Mouse (Mus musculus): ENCODE measurements around the gene Otud4. TPM values are rescaled to one million over a fixed set of nuclear protein-coding genes. Genes with fewer than 3 reads are reported as not detected.
"Not testable (repeated sequence)": the region's sequence is repeated elsewhere in the genome, so short reads cannot be mapped to it uniquely, and the experiment has no call there.

Gene Otud4
- polyA plus RNA-seq, 1 experiment, result 28.0 TPM

DNA sequence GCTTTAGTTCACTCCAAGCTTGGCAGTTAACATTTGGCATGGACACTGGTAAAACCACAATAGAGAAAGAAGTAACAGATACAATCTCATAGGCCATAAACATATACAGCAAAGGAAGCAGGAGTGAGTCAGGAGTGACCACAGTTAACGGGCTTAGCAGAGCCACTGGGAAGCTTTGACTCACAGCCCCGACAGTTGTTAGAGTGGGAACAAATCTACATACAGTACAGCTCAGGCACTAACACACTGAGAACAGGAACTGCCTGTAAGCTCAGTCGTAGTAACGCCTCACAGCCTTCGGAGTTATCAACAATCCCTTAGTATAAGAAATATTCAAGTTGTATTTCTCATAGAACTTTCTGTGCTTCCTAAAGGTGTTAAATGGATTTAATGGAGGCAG, 39.6 kb downstream of the Otud4 start:
- no peak for DNase-seq
- TF ChIP-seq CTCF (IDR thresholded peaks at IDR 0.05; ENCODE audit: insufficient read depth, low read length), result no peak
- no peak for TF ChIP-seq POLR2A (IDR thresholded peaks at IDR 0.05; ENCODE audit: borderline replicate concordance, extremely low read depth, low read depth, low read length)
- Histone ChIP-seq H3K4me3 (replicated peaks; ENCODE audit: extremely low read depth, low read depth, low read length) (no peak overlapping the region), H3K4me1 (ENCODE audit: control insufficient read depth, insufficient read depth, low read length) (no peaks in the 10 kb centered on the region; the same call in 1 of the 2 replicates)
- 57% methylated on average over 5 of the region's 5 CpGs for WGBS

DNA sequence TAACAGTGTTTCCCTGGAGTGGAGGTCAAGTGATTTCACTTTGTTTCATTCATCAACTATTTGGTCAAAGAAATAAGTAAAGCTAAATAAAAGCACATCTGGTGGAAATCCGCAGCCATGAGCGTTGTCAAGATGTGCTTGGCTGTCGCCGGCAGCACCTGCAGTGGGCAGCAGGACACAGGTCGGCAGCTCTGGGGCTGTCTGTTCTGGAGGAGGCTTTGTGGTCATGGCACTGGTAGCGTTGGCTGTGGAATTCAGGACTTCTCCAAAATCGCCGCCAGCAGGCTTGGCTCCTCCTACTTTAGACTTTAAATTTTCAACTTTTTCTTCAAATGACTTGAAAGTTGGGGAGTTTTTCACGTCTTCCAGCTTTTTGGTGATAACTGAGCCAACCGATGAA, 40.7 kb downstream of the Otud4 start:
- not testable (repeated sequence) for H3K4me1 ChIP-seq (ENCODE audit: control insufficient read depth, insufficient read depth, low read length); H3K4me3 ChIP-seq (replicated peaks; ENCODE audit: extremely low read depth, low read depth, low read length); DNase-seq
- 38% methylated on average over 10 of the region's 10 CpGs for WGBS

DNA sequence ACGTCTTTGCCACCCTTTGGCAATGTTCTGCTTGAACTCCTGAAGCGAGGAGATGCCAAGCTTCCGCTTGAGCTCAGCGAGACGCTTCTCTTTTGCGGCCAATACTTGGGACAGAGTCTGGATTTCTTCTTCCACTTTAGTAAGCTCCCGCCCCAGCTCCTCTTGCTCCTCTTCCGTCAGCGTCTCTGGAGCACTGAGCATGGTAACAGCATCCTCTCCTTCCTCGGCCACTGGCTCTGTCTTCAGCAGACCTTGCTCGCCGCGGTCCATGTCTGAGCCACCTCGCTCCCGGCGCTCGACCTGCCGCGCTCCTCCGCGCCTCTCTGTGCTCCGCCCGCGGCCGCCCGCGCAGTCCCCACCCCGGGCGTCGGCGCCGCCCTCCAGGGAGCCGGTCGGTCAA, 41.1 kb downstream of the Otud4 start:
- TF ChIP-seq CTCF (IDR thresholded peaks at IDR 0.05; ENCODE audit: insufficient read depth, low read length), result no peak
- TF ChIP-seq POLR2A (IDR thresholded peaks at IDR 0.05; ENCODE audit: borderline replicate concordance, extremely low read depth, low read depth, low read length), result no peak
- 4% methylated on average over 34 of the region's 34 CpGs for WGBS
- Histone ChIP-seq H3K4me3 (replicated peaks; ENCODE audit: extremely low read depth, low read depth, low read length) (no peak overlapping the region), H3K4me1 (ENCODE audit: control insufficient read depth, insufficient read depth, low read length) (no peaks in the 10 kb centered on the region; the same call in 1 of the 2 replicates)
- DNase-seq, result peak; percentile 25

DNA sequence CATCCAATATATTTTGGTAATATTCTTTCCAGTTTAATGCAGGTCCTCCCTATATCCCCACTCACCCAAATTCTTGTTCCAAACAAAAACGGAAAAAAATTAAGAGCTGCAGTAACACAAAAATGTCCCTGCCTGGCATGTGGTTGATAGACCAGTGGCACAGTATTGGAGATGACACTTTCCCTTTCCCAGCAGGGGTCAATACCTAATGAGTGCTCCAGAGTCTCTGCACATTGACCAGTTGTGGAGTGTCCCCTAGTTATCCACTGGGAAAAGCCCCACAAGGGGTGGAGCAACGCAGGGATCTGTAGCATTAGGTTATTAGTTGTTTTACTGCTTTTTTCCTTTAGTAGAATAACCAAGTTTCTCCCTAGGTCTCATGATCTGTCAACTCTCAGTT, 41.5 kb downstream of the Otud4 start:
- H3K4me1 ChIP-seq (ENCODE audit: control insufficient read depth, insufficient read depth, low read length), result no peaks in the 10 kb centered on the region; the same call in 1 of the 2 replicates
- no peak overlapping the region for H3K4me3 ChIP-seq (replicated peaks; ENCODE audit: extremely low read depth, low read depth, low read length)
- WGBS, result 38% methylated on average over 2 of the region's 2 CpGs
- no peak for TF ChIP-seq CTCF (IDR thresholded peaks at IDR 0.05; ENCODE audit: insufficient read depth, low read length)
- no peak for TF ChIP-seq POLR2A (IDR thresholded peaks at IDR 0.05; ENCODE audit: borderline replicate concordance, extremely low read depth, low read depth, low read length)
- no peak for DNase-seq

DNA sequence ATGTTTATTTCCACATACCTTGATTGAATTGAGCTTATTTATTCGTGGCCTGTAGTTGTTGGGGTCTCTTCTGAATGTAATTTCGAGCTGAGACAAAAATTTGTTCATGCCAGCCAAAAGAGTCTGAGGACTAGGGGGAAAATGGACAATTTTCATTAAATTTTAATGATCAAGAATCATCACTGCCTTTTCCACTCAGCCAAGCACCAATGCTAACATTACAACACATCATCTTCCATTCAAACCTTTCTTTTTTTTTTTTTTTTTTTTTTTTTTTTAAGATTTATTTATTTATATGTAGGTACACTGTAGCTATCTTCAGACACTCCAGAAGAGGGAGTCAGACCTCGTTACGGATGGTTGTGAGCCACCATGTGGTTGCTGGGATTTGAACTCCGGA, 46.5 kb downstream of the Otud4 start:
- not testable (repeated sequence) for H3K4me1 ChIP-seq (ENCODE audit: control insufficient read depth, insufficient read depth, low read length); DNase-seq; H3K4me3 ChIP-seq (replicated peaks; ENCODE audit: extremely low read depth, low read depth, low read length)
- 91% methylated on average over 5 of the region's 5 CpGs for WGBS

DNA sequence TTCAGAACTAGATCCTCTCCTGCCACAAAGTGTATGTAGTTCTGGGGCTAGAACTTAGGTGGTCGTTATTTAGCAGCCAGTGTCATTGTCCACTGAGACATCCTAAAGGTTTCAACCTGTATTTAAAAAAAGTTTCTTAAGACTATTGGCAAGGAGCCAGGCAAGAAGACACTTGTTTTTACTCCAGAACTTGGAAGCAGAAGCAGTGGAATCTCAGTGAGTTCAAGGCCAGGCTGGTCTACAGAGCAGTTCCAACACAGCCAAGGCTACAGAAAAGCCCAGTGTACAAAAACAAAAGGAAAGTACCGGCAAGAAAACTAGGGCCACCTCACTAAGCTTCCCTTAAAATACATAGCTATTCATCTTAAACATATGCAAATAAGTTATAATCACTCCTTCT, 53.1 kb downstream of the Otud4 start:
- Histone ChIP-seq H3K4me3 (replicated peaks; ENCODE audit: extremely low read depth, low read depth, low read length) (no peak overlapping the region), H3K4me1 (ENCODE audit: control insufficient read depth, insufficient read depth, low read length) (no peaks in the 10 kb centered on the region)
- TF ChIP-seq POLR2A (IDR thresholded peaks at IDR 0.05; ENCODE audit: borderline replicate concordance, extremely low read depth, low read depth, low read length) (no peak), CTCF (IDR thresholded peaks at IDR 0.05; ENCODE audit: insufficient read depth, low read length) (no peak)
- 76% methylated on average over 2 of the region's 2 CpGs for WGBS
- no peak for DNase-seq

DNA sequence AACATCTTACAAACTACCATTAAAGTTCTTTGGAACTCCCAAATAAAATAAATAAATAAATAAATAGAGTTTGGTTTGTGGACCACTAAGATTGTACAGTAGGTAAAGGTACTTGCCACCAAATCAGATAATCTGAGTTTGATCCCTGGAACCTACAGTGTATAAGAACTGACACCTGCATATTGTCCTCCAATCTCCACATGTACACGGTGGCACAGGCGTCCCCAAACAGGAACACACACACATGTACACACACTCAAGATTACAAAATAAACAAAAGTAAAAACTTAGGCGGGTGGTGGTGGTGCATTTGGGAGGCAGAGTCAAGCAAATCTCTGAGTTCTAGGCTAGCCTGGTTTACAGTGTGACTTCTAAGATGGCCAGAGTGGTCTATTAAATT, 67.3 kb downstream of the Otud4 start:
- WGBS, result 83% methylated on average over 3 of the region's 3 CpGs
- DNase-seq, result no peak

DNA sequence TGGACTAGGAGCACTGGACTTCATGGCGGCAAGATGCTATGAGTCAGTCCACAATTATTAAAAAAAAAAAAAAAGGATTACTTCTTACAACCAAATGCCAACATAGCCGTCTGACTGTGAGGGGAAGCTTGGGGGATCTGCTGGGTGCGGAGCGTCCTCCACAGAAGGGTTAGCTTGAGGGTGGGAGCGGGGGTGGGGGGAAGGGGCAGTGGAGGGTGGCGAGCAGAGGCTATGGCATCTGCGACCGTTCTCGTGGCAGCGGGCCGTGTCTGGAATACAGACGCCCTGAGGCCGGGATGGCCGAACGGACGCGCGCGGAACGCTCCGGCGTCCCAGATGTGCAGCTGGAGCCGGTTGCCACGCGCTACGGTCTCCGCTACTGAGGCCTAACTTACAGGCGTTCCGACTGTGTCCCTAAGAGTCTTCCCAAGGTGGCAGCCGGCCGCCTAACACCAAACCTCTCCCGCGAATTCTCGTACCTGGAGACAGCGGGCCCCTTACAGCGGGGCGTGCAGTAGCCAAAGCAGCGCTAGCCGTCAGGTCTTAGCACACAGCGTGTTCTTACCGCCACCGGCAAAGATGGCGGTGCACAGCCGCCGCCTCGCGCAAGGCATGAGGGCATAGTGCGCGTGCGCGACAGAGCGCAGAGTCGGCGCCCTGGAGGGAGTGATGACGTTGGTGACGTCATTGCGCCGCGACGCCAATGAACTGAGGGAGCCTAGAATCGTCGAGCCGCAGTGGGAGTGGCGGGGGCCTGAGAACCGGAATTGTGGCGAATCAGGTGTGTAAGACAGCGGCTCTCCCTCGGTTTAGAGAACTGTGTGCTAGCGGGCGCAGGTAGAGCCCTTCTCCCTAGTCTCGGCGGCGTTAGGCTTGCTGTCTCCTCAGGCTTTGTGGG, 71.9 kb downstream of the Otud4 start, which contains the start of the genes Abce1 and Anapc10:
Gene Abce1, minus strand, starts transcription at position 677 of the 898 bp plus-strand sequence.
Gene Anapc10, plus strand, starts transcription at position 757 of the 898 bp plus-strand sequence.
- H3K4me3 ChIP-seq (replicated peaks; ENCODE audit: extremely low read depth, low read depth, low read length), result peak within 1 kb of the TSS; percentile 99
- peaks cover 3% of the 10 kb centered on the region for H3K4me1 ChIP-seq (ENCODE audit: control insufficient read depth, insufficient read depth, low read length)
- DNase-seq, result peak; percentile 98
- TF ChIP-seq CTCF (IDR thresholded peaks at IDR 0.05; ENCODE audit: insufficient read depth, low read length), result no peak
- TF ChIP-seq POLR2A (IDR thresholded peaks at IDR 0.05; ENCODE audit: borderline replicate concordance, extremely low read depth, low read depth, low read length), result peak; percentile 87
- under 1% methylated on average over 73 of the region's 73 CpGs for WGBS

More for the DNA sequence above, 67.3 kb downstream of the Otud4 start:
- Histone ChIP-seq H3K4me3 (replicated peaks; ENCODE audit: extremely low read depth, low read depth, low read length) (no peak overlapping the region), H3K4me1 (ENCODE audit: control insufficient read depth, insufficient read depth, low read length) (peaks cover 3% of the 10 kb centered on the region)
- no peak for TF ChIP-seq POLR2A (IDR thresholded peaks at IDR 0.05; ENCODE audit: borderline replicate concordance, extremely low read depth, low read depth, low read length)
- no peak for TF ChIP-seq CTCF (IDR thresholded peaks at IDR 0.05; ENCODE audit: insufficient read depth, low read length)

DNA sequence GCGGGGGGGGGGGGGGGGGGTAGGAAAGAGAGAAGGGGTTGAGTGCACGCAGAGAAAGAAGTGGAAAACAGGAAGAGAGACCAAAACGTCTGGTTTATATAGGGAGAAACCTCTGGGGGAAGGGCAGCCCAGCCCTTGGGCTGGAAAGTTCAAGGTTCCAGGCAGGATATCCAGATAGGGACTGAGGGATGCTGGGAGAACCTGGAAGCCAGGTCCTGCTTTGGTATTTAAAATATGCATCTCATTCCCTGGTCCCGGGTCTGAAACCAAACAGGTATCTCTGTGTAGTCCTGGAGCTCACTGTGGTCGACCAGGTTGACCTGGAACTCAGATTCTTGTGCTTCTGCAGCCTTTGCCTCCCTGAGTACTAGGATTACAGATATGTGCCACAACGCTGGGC, 73.3 kb downstream of the Otud4 start:
- Histone ChIP-seq H3K4me3 (replicated peaks; ENCODE audit: extremely low read depth, low read depth, low read length) (no peak overlapping the region), H3K4me1 (ENCODE audit: control insufficient read depth, insufficient read depth, low read length) (peaks cover 3% of the 10 kb centered on the region)
- 38% methylated on average over 6 of the region's 6 CpGs for WGBS
- DNase-seq, result no peak
- TF ChIP-seq POLR2A (IDR thresholded peaks at IDR 0.05; ENCODE audit: borderline replicate concordance, extremely low read depth, low read depth, low read length) (no peak), CTCF (IDR thresholded peaks at IDR 0.05; ENCODE audit: insufficient read depth, low read length) (no peak)

DNA sequence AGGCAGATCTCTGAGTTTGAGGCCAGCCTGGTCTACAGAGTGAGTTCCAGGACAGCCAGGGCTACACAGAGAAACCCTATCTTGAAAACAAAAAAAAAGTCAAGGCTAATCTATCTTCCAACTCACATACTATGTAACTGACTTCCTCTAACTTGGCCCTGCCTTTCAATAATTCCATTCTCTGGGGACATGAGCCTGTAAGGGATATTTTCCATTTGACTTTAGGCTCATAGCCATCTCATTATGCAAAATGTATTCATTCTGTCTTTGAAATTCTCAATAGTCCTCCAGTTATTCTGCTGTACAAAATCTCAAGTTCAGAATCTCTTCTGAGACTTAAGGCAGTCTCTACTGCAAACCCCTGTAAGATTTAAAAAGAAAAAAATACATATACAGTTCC, 82.1 kb downstream of the Otud4 start:
- DNase-seq, result no peak
- Histone ChIP-seq H3K4me1 (ENCODE audit: control insufficient read depth, insufficient read depth, low read length) (no peaks in the 10 kb centered on the region; the same call in 1 of the 2 replicates), H3K4me3 (replicated peaks; ENCODE audit: extremely low read depth, low read depth, low read length) (no peak overlapping the region)
- TF ChIP-seq POLR2A (IDR thresholded peaks at IDR 0.05; ENCODE audit: borderline replicate concordance, extremely low read depth, low read depth, low read length) (no peak), CTCF (IDR thresholded peaks at IDR 0.05; ENCODE audit: insufficient read depth, low read length) (no peak)
